Mouse (Mus musculus) heart, embryonic 11.5 days (tissue): Measurements from ENCODE around the gene Fam214a. TPM values are rescaled to one million over a fixed set of nuclear protein-coding genes. Genes with fewer than 3 reads are reported as not detected.

ENCODE experiments used
- ATAC-seq: fragments of 200-750 bp; cut with Nextera tagmentation; replicated peaks from 2 replicates; pipeline ENCODE4 v1.8.0; 2017; ENCODE audit warnings: moderate library complexity; ENCODE audit not compliant: insufficient number of reproducible peaks, low FRiP score, low TSS enrichment
- H3K27ac ChIP-seq: fragments of 300-500 bp; sonication (generic); 2 replicates; pipeline ENCODE4 v1.5.1; 2014; ENCODE audit warnings: mild to moderate bottlenecking, low read depth, low read length
- H3K27me3 ChIP-seq: fragments of 300-500 bp; sonication (generic); 2 replicates; pipeline ENCODE4 v1.6.1; 2014; ENCODE audit warnings: mild to moderate bottlenecking, low read length, mixed read lengths; ENCODE audit not compliant: control insufficient read depth, insufficient read depth
- H3K36me3 ChIP-seq: fragments of 300-500 bp; sonication (generic); 2 replicates; pipeline ENCODE4 v1.6.1; 2014; ENCODE audit warnings: mild to moderate bottlenecking, low read length, moderate library complexity, mixed read lengths; ENCODE audit not compliant: control insufficient read depth, insufficient read depth
- H3K4me1 ChIP-seq: fragments of 300-500 bp; sonication (generic); 2 replicates; pipeline ENCODE4 v1.6.1; 2014; ENCODE audit warnings: low read length; ENCODE audit not compliant: control insufficient read depth, insufficient read depth
- H3K4me2 ChIP-seq: fragments of 300-500 bp; sonication (generic); 2 replicates; pipeline ENCODE4 v1.6.1; 2014; ENCODE audit warnings: mild to moderate bottlenecking, moderate library complexity
- H3K4me3 ChIP-seq: fragments of 300-500 bp; sonication (generic); 2 replicates; pipeline ENCODE4 v1.5.1; 2014; ENCODE audit warnings: low read depth, low read length
- H3K9ac ChIP-seq: fragments of 300-500 bp; sonication (generic); 2 replicates; pipeline ENCODE4 v1.6.1; 2014; ENCODE audit warnings: mild to moderate bottlenecking, low read depth, low read length, moderate library complexity
- H3K9me3 ChIP-seq: fragments of 300-500 bp; sonication (generic); replicated peaks from 2 replicates; pipeline ENCODE4 v1.6.1; 2016; ENCODE audit warnings: low read length; ENCODE audit not compliant: control insufficient read depth
- WGBS: fragments of 180-500 bp; shearing (Covaris S2); extraction: QIAGEN DNeasy Blood & Tissue Kit; methylation state at CpG from one replicate; pipeline ENCODE4 v1.1.7; 2014; ENCODE audit not compliant: insufficient replicate concordance; 5-methylcytosine and 5-hydroxymethylcytosine counted together
- polyA plus RNA-seq: library from polyadenylated mRNA; unstranded; fragments of >200 nt; fragmentation: Nextera tagmentation; extraction: Ambion mirVana; gene quantifications from 2 replicates; pipeline ENCODE4 v1.2.1, GENCODE M21; 2014

Gene Fam214a
- 9.7 and 9.9 TPM in 2 replicates for polyA plus RNA-seq

GRCm38 (mm10) chr9:74952756-74953247 lies at the start of gene Fam214a:
Gene Fam214a (plus strand): TSS chr9:74952884.
- WGBS: 0% methylated on average over 41 of the region's 59 CpGs
- Histone ChIP-seq H3K4me3 (peak within 1 kb of the TSS; percentile 88), H3K27me3 (no peaks in the 10 kb centered on the region), H3K4me2 (peak within 1 kb of the TSS; percentile 86), H3K27ac (peak within 1 kb of the TSS; percentile 93), H3K9ac (peak within 1 kb of the TSS; percentile 85), H3K9me3 (no peaks in the 10 kb centered on the region), H3K36me3 (no peaks in the 10 kb centered on the region), H3K4me1 (peaks cover 7% of the 10 kb centered on the region; the same call in 1 of the 2 replicates)
- ATAC-seq: peak; percentile 94

DNA sequence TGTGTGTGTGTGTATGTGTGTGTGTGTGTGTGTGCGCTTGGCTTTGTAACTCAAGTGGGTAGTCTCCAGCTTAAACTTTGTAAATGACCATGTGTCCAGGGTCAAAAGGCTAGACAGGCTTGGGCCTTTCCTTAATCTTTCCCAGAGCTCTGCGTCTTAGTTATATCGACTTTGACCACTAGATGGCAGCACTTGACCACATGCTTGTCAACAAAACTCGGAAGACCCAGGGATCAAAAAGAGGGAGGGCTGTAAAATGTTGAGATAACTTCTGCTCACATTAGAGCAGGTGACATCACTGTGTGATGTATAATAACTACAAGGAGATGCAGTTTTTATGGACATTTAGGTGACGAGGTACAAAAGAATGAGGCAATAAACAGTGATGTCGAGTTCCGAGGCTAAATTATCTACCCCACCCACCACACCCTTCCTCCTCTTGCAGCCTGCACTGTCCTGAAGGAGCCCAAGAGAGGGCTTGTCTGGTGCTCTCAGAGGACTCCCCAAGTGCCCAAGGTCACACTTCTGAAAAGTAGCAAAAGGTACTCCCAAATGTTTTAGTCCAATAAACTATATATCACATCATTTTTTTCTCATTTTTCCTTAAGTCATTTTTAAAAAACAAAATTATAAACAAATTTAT lies 47.7 kb upstream of the Fam214a start:
- H3K36me3 ChIP-seq: no peaks in the 10 kb centered on the region
- ATAC-seq: no peak
- 11% methylated on average over 7 of the region's 7 CpGs for WGBS

GRCm38 (mm10) chr9:74906951-74907350 lies 45.7 kb upstream of the Fam214a start:
- 27% methylated on average over 4 of the region's 4 CpGs for WGBS
- H3K4me2 ChIP-seq: no peak overlapping the region
- H3K27ac ChIP-seq: no peak overlapping the region
- no peak overlapping the region for H3K9ac ChIP-seq
- ATAC-seq: no peak
- H3K9me3 ChIP-seq: no peaks in the 10 kb centered on the region
- 0 out of 2 replicates have a peak, but pooled peaks cover 2% of the 10 kb centered on the region for H3K4me1 ChIP-seq
- H3K36me3 ChIP-seq: no peaks in the 10 kb centered on the region
- no peak overlapping the region for H3K4me3 ChIP-seq
- no peaks in the 10 kb centered on the region for H3K27me3 ChIP-seq

More for the DNA sequence above, 47.7 kb upstream of the Fam214a start:
- Histone ChIP-seq H3K9ac (no peak overlapping the region), H3K4me2 (0 out of 2 replicates have a peak overlapping the region, but pooled peaks have one; percentile 6), H3K27me3 (no peaks in the 10 kb centered on the region), H3K27ac (no peak overlapping the region), H3K4me1 (no peaks in the 10 kb centered on the region), H3K9me3 (no peaks in the 10 kb centered on the region), H3K4me3 (no peak overlapping the region)

DNA sequence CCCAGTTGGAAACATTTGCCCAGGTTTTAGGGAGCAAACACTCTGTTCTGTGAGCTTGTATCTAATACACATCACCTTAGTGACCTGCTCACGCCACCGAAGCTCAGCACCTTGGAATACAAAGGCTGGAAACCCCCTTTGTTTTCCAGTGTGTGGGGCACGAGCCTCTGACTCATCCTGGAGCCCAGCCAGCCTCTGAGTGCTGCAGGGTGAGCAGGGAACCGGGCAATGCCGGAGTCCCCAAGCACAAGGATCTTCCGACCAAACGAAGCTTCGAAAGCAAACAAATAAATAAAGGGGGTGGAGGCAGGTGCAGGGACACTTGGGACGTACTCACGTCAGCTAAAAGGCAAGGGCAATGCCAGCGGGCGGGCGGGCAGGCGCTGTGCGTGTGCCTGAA lies 43.4 kb upstream of the Fam214a start:
- 63% methylated on average over 15 of the region's 15 CpGs for WGBS
- H3K9me3 ChIP-seq: no peaks in the 10 kb centered on the region
- peaks cover 11% of the 10 kb centered on the region; the same call in 1 of the 2 replicates for H3K4me1 ChIP-seq
- no peak for ATAC-seq
- no peak overlapping the region for H3K4me3 ChIP-seq
- H3K27me3 ChIP-seq: no peaks in the 10 kb centered on the region
- H3K4me2 ChIP-seq: no peak overlapping the region
- H3K36me3 ChIP-seq: no peaks in the 10 kb centered on the region
- H3K9ac ChIP-seq: no peak overlapping the region
- H3K27ac ChIP-seq: no peak overlapping the region

DNA sequence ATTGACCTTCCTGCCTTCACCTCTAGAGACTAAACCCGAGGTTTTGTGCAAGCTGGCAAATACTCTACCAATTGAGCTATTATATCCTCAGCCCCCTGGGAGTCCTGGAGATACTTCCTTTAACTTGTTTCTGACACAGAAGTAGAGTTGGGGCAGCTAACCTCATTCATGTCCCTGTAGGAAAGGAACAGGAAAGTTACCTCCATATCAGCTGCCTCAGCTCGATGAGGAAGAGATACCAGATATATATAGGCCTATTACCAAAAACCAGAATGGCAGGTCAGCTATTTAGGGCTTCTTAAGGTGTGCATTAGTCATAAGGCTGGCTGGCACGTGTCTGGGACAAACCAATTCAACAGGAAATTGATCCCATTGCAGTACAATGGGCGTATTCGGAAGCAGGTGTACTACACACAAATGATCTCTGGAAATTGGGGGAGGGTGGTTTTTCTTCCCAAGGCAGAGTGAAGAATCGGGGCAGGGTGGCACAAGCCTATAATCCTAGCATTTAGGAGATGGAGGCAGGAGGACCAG lies 42.4 kb upstream of the Fam214a start:
- Histone ChIP-seq H3K36me3 (no peaks in the 10 kb centered on the region), H3K27ac (no peak overlapping the region), H3K4me1 (peaks cover 11% of the 10 kb centered on the region; the same call in 1 of the 2 replicates), H3K9ac (no peak overlapping the region), H3K27me3 (no peaks in the 10 kb centered on the region), H3K4me2 (no peak overlapping the region), H3K9me3 (no peaks in the 10 kb centered on the region), H3K4me3 (no peak overlapping the region)
- no peak for ATAC-seq
- WGBS: 77% methylated on average over 6 of the region's 6 CpGs

GRCm38 (mm10) chr9:74911430-74911829 lies 41.3 kb upstream of the Fam214a start:
- no peak overlapping the region for H3K4me2 ChIP-seq
- WGBS: 83% methylated on average over 4 of the region's 4 CpGs
- no peak for ATAC-seq
- H3K27me3 ChIP-seq: no peaks in the 10 kb centered on the region
- no peak overlapping the region for H3K27ac ChIP-seq
- no peaks in the 10 kb centered on the region for H3K9me3 ChIP-seq
- no peaks in the 10 kb centered on the region for H3K36me3 ChIP-seq
- peaks cover 11% of the 10 kb centered on the region; the same call in 1 of the 2 replicates for H3K4me1 ChIP-seq
- H3K4me3 ChIP-seq: no peak overlapping the region
- no peak overlapping the region for H3K9ac ChIP-seq

- ATAC-seq: no peak
- H3K4me1 ChIP-seq: peaks cover 11% of the 10 kb centered on the region; the same call in 1 of the 2 replicates
- 31% methylated on average over 2 of the region's 2 CpGs for WGBS
- no peak overlapping the region for H3K9ac ChIP-seq
- H3K4me3 ChIP-seq: no peak overlapping the region
- H3K27me3 ChIP-seq: no peaks in the 10 kb centered on the region
- no peak overlapping the region; the same call in 1 of the 2 replicates for H3K27ac ChIP-seq
- H3K4me2 ChIP-seq: no peak overlapping the region
- H3K9me3 ChIP-seq: no peaks in the 10 kb centered on the region
- H3K36me3 ChIP-seq: no peaks in the 10 kb centered on the region
Measured at GRCm38 (mm10) chr9:74911919-74912318, 40.8 kb upstream of the Fam214a start.

DNA sequence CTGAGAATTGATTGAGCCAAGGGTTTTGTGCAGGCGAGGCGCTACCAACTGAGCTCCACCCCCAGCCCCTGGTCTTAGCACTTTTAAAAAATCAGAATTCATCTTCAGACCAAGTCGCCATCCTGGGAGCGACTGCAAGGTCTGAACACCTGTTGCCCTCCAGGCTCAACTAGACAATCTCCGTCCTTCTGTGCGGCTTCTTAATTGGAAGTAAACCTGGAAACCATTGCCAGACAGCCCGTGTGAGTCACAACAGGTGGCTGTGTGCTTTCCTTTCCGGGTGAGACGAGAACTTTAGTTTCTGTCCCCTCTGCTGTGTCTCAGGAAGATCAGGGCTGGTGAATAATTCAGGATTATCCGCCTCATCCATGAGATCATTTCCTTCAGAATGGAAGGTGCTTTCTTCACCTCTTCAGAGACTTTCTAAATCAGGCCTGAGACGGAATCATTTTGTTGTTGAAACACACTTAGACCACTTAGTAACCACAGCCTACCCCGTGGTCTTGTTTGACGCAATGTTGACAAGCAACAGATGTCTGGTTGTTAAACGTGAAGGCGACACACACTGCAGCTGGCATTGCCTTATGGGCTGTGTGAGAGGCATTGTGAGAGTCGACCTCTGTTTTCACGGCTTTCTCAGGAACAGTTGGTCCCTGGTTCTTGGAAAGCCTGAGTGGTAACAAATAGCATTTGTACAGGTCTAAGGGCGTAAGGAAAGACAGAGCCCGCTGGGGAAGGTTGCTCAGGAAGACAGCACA lies 39.9 kb upstream of the Fam214a start:
- Histone ChIP-seq H3K36me3 (no peaks in the 10 kb centered on the region), H3K4me1 (peaks cover 11% of the 10 kb centered on the region; the same call in 1 of the 2 replicates), H3K4me2 (no peak overlapping the region), H3K9me3 (no peaks in the 10 kb centered on the region), H3K27ac (no peak overlapping the region), H3K4me3 (no peak overlapping the region), H3K9ac (no peak overlapping the region), H3K27me3 (no peaks in the 10 kb centered on the region)
- WGBS: 63% methylated on average over 19 of the region's 19 CpGs
- ATAC-seq: no peak
